Mouse (Mus musculus): ENCODE measurements around the gene Glyr1. TPM values are rescaled to one million over a fixed set of nuclear protein-coding genes. Genes with fewer than 3 reads are reported as not detected.

Gene Glyr1
- polyA plus RNA-seq, 1 experiment from 2014 or later, result 41.6 TPM

DNA sequence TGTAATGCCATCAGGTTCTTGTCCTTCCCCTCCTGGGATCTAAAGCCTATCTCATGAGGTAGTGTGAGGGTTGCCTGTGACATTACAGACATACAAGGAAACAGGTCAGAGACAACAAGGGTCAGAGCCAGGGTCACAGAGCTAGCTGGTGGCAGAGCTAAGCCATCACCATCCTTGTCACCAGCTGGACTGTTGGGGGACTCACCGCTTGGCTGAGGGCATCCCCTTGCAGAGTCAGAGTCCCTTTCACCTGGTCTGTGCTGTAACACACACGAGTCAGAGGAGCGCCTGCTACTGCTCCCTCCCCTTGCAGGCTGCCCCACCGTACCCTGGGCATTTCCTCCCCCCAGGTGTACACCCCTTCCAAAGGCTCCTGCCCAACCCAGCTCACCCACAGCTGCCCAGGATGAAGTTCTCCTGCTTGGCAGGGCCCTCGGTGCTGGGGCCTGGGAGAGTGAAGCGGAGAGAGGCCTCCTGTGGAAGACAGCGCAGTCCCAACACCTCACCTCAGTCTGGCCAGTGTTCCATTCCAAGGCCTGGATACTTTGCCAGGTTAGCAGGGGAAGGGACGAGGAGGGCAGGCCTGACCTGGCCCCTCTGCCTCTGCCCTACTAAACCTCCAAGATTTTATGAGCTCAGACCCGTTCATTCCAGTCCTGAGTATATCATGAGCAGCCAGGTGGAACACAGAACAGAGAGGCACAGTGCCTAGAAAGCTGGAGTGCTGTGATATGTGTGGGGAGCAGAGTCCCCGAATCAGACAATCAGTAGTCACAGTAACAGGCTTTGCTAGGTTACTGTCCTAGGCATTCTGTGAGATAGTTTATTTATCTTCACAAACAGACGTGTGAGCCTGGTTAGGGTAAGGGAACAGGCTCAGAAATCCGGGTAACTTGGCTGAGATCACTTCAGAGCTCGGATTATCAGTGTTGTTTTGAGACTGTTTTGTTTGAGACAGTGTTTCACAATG, 37.3 kb downstream of the Glyr1 start:
- Histone ChIP-seq H3K9ac (peak overlapping the region; percentile 65), H3K9me3 (replicated peaks) (no peaks in the 10 kb centered on the region), H3K36me3 (replicated peaks) (peaks cover 36% of the 10 kb centered on the region), H3K27ac (replicated peaks) (peak overlapping the region; percentile 58), H3K4me1 (replicated peaks) (peaks cover 52% of the 10 kb centered on the region), H3K4me3 (replicated peaks) (peak overlapping the region; percentile 72), H3K4me2 (peak overlapping the region; percentile 94), H3K27me3 (peaks cover 10% of the 10 kb centered on the region; the same call in 1 of the 2 replicates)
- ATAC-seq (ENCODE audit: insufficient read depth), result peak; percentile 42
- 39% methylated on average over 13 of the region's 13 CpGs for WGBS (ENCODE audit: insufficient replicate concordance)

- no peak for ATAC-seq (ENCODE audit: insufficient read depth)
- WGBS (ENCODE audit: insufficient replicate concordance), result 47% methylated on average over 7 of the region's 7 CpGs
- peak overlapping the region; percentile 33; the same call in 1 of the 2 replicates for H3K27ac ChIP-seq (replicated peaks)
- no peak overlapping the region for H3K4me3 ChIP-seq (replicated peaks)
- H3K9me3 ChIP-seq (replicated peaks), result no peaks in the 10 kb centered on the region
- peaks cover 10% of the 10 kb centered on the region; the same call in 1 of the 2 replicates for H3K27me3 ChIP-seq
- H3K36me3 ChIP-seq (replicated peaks), result peaks cover 25% of the 10 kb centered on the region
- 0 out of 2 replicates have a peak overlapping the region, but pooled peaks have one; percentile 2 for H3K9ac ChIP-seq
- H3K4me1 ChIP-seq (replicated peaks), result peaks cover 56% of the 10 kb centered on the region
- H3K4me2 ChIP-seq, result peak overlapping the region; percentile 94
Measured at GRCm38 (mm10) chr16:5011285-5011684, 38.4 kb downstream of the Glyr1 start.

GRCm38 (mm10) chr16:5010371-5010935, 39.2 kb downstream of the Glyr1 start:
- Histone ChIP-seq H3K9ac (no peak overlapping the region), H3K9me3 (replicated peaks) (no peaks in the 10 kb centered on the region), H3K4me1 (replicated peaks) (peaks cover 56% of the 10 kb centered on the region), H3K27ac (replicated peaks) (no peak overlapping the region), H3K36me3 (replicated peaks) (peaks cover 17% of the 10 kb centered on the region), H3K27me3 (peaks cover 10% of the 10 kb centered on the region; the same call in 1 of the 2 replicates), H3K4me2 (peak overlapping the region; percentile 13; the same call in 1 of the 2 replicates), H3K4me3 (replicated peaks) (no peak overlapping the region)
- WGBS (ENCODE audit: insufficient replicate concordance), result 80% methylated on average over 10 of the region's 10 CpGs
- ATAC-seq (ENCODE audit: insufficient read depth), result no peak

- no peak overlapping the region for H3K9ac ChIP-seq
- H3K4me2 ChIP-seq, result peak overlapping the region; percentile 5; the same call in 1 of the 2 replicates
- H3K4me3 ChIP-seq (replicated peaks), result no peak overlapping the region
Measured at GRCm38 (mm10) chr16:5008076-5008475, 41.6 kb downstream of the Glyr1 start.

DNA sequence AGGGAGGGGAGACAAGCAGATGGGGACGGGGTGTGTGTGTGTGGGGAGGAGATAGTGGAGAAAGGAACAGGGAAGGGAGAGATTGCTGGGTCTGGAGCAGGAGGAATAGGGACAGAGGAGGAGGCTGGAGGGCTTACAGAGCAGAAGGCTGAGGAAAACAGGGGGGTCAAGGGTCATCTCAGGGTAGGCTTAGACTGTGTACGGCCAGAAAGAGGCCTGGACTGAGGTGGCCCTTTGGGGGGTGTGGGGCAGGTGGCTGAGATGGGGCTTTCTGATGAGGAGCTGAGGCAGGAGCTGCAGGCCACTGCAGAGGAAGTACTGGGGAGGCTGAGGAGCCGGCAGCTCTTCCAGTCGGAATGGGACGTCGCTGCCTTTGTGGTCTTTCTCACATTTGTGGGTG, 42.2 kb downstream of the Glyr1 start:
- peaks cover 10% of the 10 kb centered on the region; the same call in 1 of the 2 replicates for H3K27me3 ChIP-seq
- no peaks in the 10 kb centered on the region for H3K9me3 ChIP-seq (replicated peaks)
- 0 out of 2 replicates have a peak, but pooled peaks cover 3% of the 10 kb centered on the region for H3K36me3 ChIP-seq (replicated peaks)
- no peak overlapping the region for H3K4me3 ChIP-seq (replicated peaks)
- H3K27ac ChIP-seq (replicated peaks), result peak overlapping the region; percentile 45; the same call in 1 of the 2 replicates
- H3K4me1 ChIP-seq (replicated peaks), result peaks cover 42% of the 10 kb centered on the region
- H3K4me2 ChIP-seq, result peak overlapping the region; percentile 5; the same call in 1 of the 2 replicates
- H3K9ac ChIP-seq, result no peak overlapping the region
- peak; percentile 20; the same call in 1 of the 2 replicates for ATAC-seq (ENCODE audit: insufficient read depth)
- WGBS (ENCODE audit: insufficient replicate concordance), result 57% methylated on average over 6 of the region's 6 CpGs

More at GRCm38 (mm10) chr16:5008076-5008475, 41.6 kb downstream of the Glyr1 start:
- H3K27me3 ChIP-seq, result peaks cover 10% of the 10 kb centered on the region; the same call in 1 of the 2 replicates
- no peaks in the 10 kb centered on the region for H3K9me3 ChIP-seq (replicated peaks)
- 68% methylated on average over 12 of the region's 12 CpGs for WGBS (ENCODE audit: insufficient replicate concordance)
- H3K4me1 ChIP-seq (replicated peaks), result peaks cover 48% of the 10 kb centered on the region
- H3K36me3 ChIP-seq (replicated peaks), result 0 out of 2 replicates have a peak, but pooled peaks cover 3% of the 10 kb centered on the region
- ATAC-seq (ENCODE audit: insufficient read depth), result no peak
- H3K27ac ChIP-seq (replicated peaks), result peak overlapping the region; percentile 45; the same call in 1 of the 2 replicates

- Histone ChIP-seq H3K9me3 (replicated peaks) (no peaks in the 10 kb centered on the region), H3K4me2 (peak within 1 kb of the TSS; percentile 5; the same call in 1 of the 2 replicates), H3K4me3 (replicated peaks) (no peak within 1 kb of the TSS), H3K27ac (replicated peaks) (peak within 1 kb of the TSS; percentile 45; the same call in 1 of the 2 replicates), H3K36me3 (replicated peaks) (0 out of 2 replicates have a peak, but pooled peaks cover 3% of the 10 kb centered on the region), H3K9ac (no peak within 1 kb of the TSS), H3K27me3 (peaks cover 10% of the 10 kb centered on the region; the same call in 1 of the 2 replicates), H3K4me1 (replicated peaks) (peaks cover 38% of the 10 kb centered on the region)
- 63% methylated on average over 5 of the region's 5 CpGs for WGBS (ENCODE audit: insufficient replicate concordance)
- peak; percentile 20; the same call in 1 of the 2 replicates for ATAC-seq (ENCODE audit: insufficient read depth)
Measured at GRCm38 (mm10) chr16:5007067-5007466, 42.6 kb downstream of the Glyr1 start, which contains the start of gene Smim22. Smim22 (plus strand) TSS chr16:5007288.

- Histone ChIP-seq H3K27ac (replicated peaks) (no peak overlapping the region), H3K36me3 (replicated peaks) (no peaks in the 10 kb centered on the region), H3K9ac (no peak overlapping the region), H3K4me3 (replicated peaks) (no peak overlapping the region), H3K4me2 (no peak overlapping the region), H3K9me3 (replicated peaks) (no peaks in the 10 kb centered on the region), H3K4me1 (replicated peaks) (peaks cover 7% of the 10 kb centered on the region; the same call in 1 of the 2 replicates), H3K27me3 (0 out of 2 replicates have a peak, but pooled peaks cover 6% of the 10 kb centered on the region)
- ATAC-seq (ENCODE audit: insufficient read depth), result no peak
- WGBS (ENCODE audit: insufficient replicate concordance), result 43% methylated on average over 3 of the region's 3 CpGs
Measured at GRCm38 (mm10) chr16:5000611-5001010, 49.1 kb downstream of the Glyr1 start.

DNA sequence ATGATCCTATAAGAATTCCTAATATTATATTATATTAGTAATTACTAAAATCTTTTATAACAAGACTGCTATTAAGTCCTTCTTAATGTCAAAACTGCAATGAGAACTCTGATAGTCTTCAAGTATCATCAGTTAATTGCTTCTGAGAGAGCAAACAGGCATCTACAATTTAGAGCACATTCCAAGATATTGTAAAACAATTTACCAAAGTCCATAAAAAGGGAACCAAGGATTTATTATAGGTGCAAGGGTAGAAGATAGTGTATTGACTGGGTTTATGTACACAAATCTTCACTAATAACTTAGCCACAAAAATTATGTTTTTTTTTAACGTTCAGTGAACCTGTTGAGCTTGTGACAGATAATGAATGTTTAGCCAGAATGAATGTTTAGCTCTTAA, 50.7 kb downstream of the Glyr1 start:
- H3K36me3 ChIP-seq (replicated peaks), result no peaks in the 10 kb centered on the region
- 55% methylated on average over 1 of the region's 1 CpGs for WGBS (ENCODE audit: insufficient replicate concordance)
- H3K4me1 ChIP-seq (replicated peaks), result peaks cover 7% of the 10 kb centered on the region; the same call in 1 of the 2 replicates
- ATAC-seq (ENCODE audit: insufficient read depth), result no peak
- no peak overlapping the region for H3K9ac ChIP-seq
- H3K4me2 ChIP-seq, result no peak overlapping the region
- no peaks in the 10 kb centered on the region for H3K9me3 ChIP-seq (replicated peaks)
- H3K27ac ChIP-seq (replicated peaks), result no peak overlapping the region
- 0 out of 2 replicates have a peak, but pooled peaks cover 6% of the 10 kb centered on the region for H3K27me3 ChIP-seq
- H3K4me3 ChIP-seq (replicated peaks), result no peak overlapping the region

GRCm38 (mm10) chr16:4997553-4997952, 52.1 kb downstream of the Glyr1 start, which contains the start of gene Sept12:
Sept12 (minus strand) TSS chr16:4997852.
- no peak within 1 kb of the TSS for H3K4me3 ChIP-seq (replicated peaks)
- no peaks in the 10 kb centered on the region for H3K36me3 ChIP-seq (replicated peaks)
- no peak within 1 kb of the TSS for H3K9ac ChIP-seq
- peaks cover 7% of the 10 kb centered on the region; the same call in 1 of the 2 replicates for H3K4me1 ChIP-seq (replicated peaks)
- no peak within 1 kb of the TSS for H3K27ac ChIP-seq (replicated peaks)
- no peaks in the 10 kb centered on the region for H3K9me3 ChIP-seq (replicated peaks)
- WGBS (ENCODE audit: insufficient replicate concordance), result 36% methylated on average over 3 of the region's 3 CpGs
- H3K27me3 ChIP-seq, result 0 out of 2 replicates have a peak, but pooled peaks cover 6% of the 10 kb centered on the region
- H3K4me2 ChIP-seq, result no peak within 1 kb of the TSS
- ATAC-seq (ENCODE audit: insufficient read depth), result no peak

DNA sequence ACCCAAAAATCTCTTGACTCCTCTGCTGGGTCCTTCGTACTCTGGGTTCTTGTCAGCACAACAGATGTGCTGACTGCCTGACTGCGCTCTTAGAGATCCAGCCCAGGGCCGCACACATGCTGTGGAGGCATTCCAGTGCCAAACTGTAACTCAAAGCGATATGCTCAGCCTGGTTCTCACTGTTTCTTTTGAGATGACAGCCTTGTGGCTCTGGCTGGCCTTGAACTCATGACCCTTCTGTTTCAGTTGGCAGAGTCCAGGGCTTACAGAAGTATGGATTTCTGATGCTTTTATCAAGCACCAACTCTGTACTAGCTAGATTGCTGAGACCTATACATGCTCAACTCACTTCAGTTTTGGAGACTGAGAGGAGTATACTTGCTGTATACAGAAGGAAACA, 56.4 kb downstream of the Glyr1 start:
- H3K36me3 ChIP-seq (replicated peaks), result no peaks in the 10 kb centered on the region
- no peak overlapping the region for H3K27ac ChIP-seq (replicated peaks)
- no peaks in the 10 kb centered on the region for H3K9me3 ChIP-seq (replicated peaks)
- peaks cover 7% of the 10 kb centered on the region; the same call in 1 of the 2 replicates for H3K4me1 ChIP-seq (replicated peaks)
- H3K4me3 ChIP-seq (replicated peaks), result no peak overlapping the region
- H3K27me3 ChIP-seq, result 0 out of 2 replicates have a peak, but pooled peaks cover 6% of the 10 kb centered on the region
- WGBS (ENCODE audit: insufficient replicate concordance), result 70% methylated on average over 4 of the region's 4 CpGs
- no peak for ATAC-seq (ENCODE audit: insufficient read depth)
- no peak overlapping the region for H3K9ac ChIP-seq
- no peak overlapping the region for H3K4me2 ChIP-seq
